Mouse (Mus musculus) liver, embryonic 18 days (tissue): ENCODE data around the gene B230104I21Rik. TPM values are rescaled to one million over a fixed set of nuclear protein-coding genes. Genes with fewer than 3 reads are reported as not detected.

Experiments
- polyA plus RNA-seq: library from polyadenylated mRNA; depleted of rRNA; stranded (reverse); fragments of >200 nt; gene quantifications from 2 replicates; pipeline ENCODE4 v1.2.3, GENCODE M21; 2012; rRNA removed

The B230104I21Rik gene
- polyA plus RNA-seq, result not detected in 2 replicates

GRCm38 (mm10) chr4:154335761-154336160, at the start of gene B230104I21Rik:
Gene B230104I21Rik (plus strand): TSS chr4:154336127.

GRCm38 (mm10) chr4:154301466-154301881, 34.5 kb upstream of the B230104I21Rik start, which contains the start of gene Arhgef16:
Gene Arhgef16 (minus strand): TSS chr4:154301676.

Other genes with a start within 250 kb of the B230104I21Rik start
- gene Trp73, start 195.9 kb upstream of the B230104I21Rik start, polyA plus RNA-seq, result 0.01 and 0.05 TPM in 2 replicates
- 11.9 and 13.9 TPM in 2 replicates for gene Wrap73, start 193.8 kb upstream of the B230104I21Rik start, polyA plus RNA-seq
- gene Tprgl, start 175.5 kb upstream of the B230104I21Rik start, polyA plus RNA-seq, result 46.7 and 50.8 TPM in 2 replicates
- gene Megf6, start 165.4 kb upstream of the B230104I21Rik start, polyA plus RNA-seq, result 1.6 TPM in 2 replicates
- 3.7 and 5.0 TPM in 2 replicates for gene Arhgef16, start 34.5 kb upstream of the B230104I21Rik start, polyA plus RNA-seq